Mouse (Mus musculus): ENCODE data around the gene Epm2aip1. TPM values are rescaled to one million over a fixed set of nuclear protein-coding genes. Genes with fewer than 3 reads are reported as not detected.

Gene Epm2aip1
- total and polyA plus RNA-seq, 3 experiments, result 9.3 to 12.2 (median 11.4) TPM

DNA sequence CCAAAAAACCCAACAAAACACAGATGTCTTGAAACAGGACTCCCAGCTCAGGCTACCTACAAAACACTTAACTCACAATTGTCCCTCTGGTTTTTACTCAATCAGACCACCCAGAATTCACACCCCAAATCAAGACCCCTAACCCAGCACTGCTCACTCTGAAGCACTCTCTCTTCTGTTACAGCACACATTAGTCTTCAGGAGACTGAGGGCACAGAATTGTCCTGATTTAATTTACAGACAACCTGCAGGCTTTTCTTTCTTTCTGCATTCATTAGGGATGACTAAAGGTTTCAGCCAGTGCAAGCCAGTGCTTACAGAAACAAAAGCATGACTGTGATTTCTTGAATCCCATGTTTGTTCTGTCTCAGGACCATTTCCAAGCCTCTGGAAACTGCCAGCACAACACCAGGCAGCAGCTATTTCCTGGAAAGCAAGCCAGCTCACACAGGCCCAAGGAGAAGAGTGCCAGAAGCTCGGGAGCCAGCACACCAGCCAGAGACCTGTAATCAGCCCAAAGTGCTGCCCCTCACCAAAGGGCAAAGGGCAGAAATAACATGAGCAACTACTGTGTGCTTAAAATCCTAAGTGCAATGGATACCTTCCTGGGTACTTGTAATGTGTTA lies 11.3 kb upstream of the Epm2aip1 start:
- Histone ChIP-seq H3K79me2 (replicated peaks; ENCODE audit: control insufficient read depth, extremely low read depth, insufficient read depth, poor library complexity, severe bottlenecking) (no peaks in the 10 kb centered on the region), H3K9ac (ENCODE audit: insufficient read depth, low read depth) (no peak overlapping the region), H3K27ac (ENCODE audit: insufficient read depth, low read depth) (no peak overlapping the region), H3K36me3 (replicated peaks in 1 of 2; ENCODE audit: control insufficient read depth in 1 of 2, insufficient read depth in 1 of 2, low read length in 1 of 2) (peaks cover 58 to 90% of the 10 kb centered on the region in 2 experiments), H3K4me2 (ENCODE audit: insufficient read depth, low read depth, poor library complexity, severe bottlenecking) (no peak overlapping the region), H3K9me3 (replicated peaks; ENCODE audit: low read length) (no peaks in the 10 kb centered on the region), H3K4me1 (ENCODE audit: control insufficient read depth in 1 of 2, insufficient read depth in 2 of 2) (no peaks in the 10 kb centered on the region), H3K4me3 (replicated peaks in 1 of 3; ENCODE audit: low read depth in 2 of 3, low read length in 2 of 3, poor library complexity in 1 of 3) (no peak overlapping the region), H3K27me3 (replicated peaks) (no peaks in the 10 kb centered on the region)
- in situ Hi-C loops (cut with MboI; ENCODE audit: low pct_ligation_motif_present, low pct_unique_long_range_greater_than_20kb, low sequenced_read_pairs), result no loop called here
- dilution Hi-C loops (cut with MboI; ENCODE audit: extremely low pct_ligation_motif_present, extremely low pct_unique_long_range_greater_than_20kb, low sequenced_read_pairs), result no loop called here
- TF ChIP-seq CHD2 (IDR thresholded peaks at IDR 0.05; ENCODE audit: low read length) (no peak), MAFK (IDR thresholded peaks at IDR 0.05; ENCODE audit: insufficient replicate concordance, low read length) (no peak), POLR2A (IDR thresholded peaks at IDR 0.05; ENCODE audit: low read depth, low read length) (no peak), ETS1 (conservative IDR thresholded peaks at IDR 0.05; ENCODE audit: low read depth, low read length) (no peak), SIN3A (IDR thresholded peaks at IDR 0.05; ENCODE audit: low read length) (no peak), HCFC1 (IDR thresholded peaks at IDR 0.05; ENCODE audit: low read depth, low read length) (no peak), CHD1 (IDR thresholded peaks at IDR 0.05; ENCODE audit: low read depth, low read length) (no peak), PAX5 (IDR thresholded peaks at IDR 0.05; ENCODE audit: low read length) (no peak), BHLHE40 (IDR thresholded peaks at IDR 0.05; ENCODE audit: low read depth, low read length) (no peak), ZNF384 (IDR thresholded peaks at IDR 0.05; ENCODE audit: low read depth, low read length) (no peak), TCF12 (IDR thresholded peaks at IDR 0.05; ENCODE audit: low read depth, low read length) (no peak)
- DNase-seq (ENCODE audit: extremely low read depth), result no peak

DNA sequence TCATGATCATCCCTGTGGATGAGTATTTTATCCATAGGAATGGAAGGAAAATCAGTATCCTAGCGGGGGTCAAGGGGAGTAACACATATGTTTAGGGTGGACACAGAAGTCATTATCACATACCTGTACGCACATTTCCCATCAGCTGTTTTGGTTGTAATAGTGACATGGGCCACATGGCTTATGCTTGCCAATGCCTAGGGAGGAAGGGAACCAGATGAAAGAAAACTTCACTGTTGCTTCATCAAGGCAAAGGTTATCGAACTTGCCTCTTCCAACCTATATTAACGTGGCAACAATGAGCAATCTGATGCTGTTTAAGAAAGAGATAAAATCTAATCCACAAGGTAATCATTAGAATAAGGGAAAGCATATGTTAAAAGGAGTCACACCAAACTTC lies 10.4 kb upstream of the Epm2aip1 start:
- Histone ChIP-seq H3K27me3 (replicated peaks) (no peaks in the 10 kb centered on the region), H3K36me3 (replicated peaks in 1 of 2; ENCODE audit: control insufficient read depth in 1 of 2, insufficient read depth in 1 of 2, low read length in 1 of 2) (peaks cover 59 to 91% of the 10 kb centered on the region in 2 experiments), H3K4me2 (ENCODE audit: insufficient read depth, low read depth, poor library complexity, severe bottlenecking) (no peak overlapping the region), H3K79me2 (replicated peaks; ENCODE audit: control insufficient read depth, extremely low read depth, insufficient read depth, poor library complexity, severe bottlenecking) (no peaks in the 10 kb centered on the region; the same call in none of the 2 replicates), H3K9ac (ENCODE audit: insufficient read depth, low read depth) (no peak overlapping the region), H3K4me1 (ENCODE audit: control insufficient read depth in 1 of 2, insufficient read depth in 2 of 2) (no peaks in the 10 kb centered on the region), H3K27ac (ENCODE audit: insufficient read depth, low read depth) (no peak overlapping the region), H3K4me3 (replicated peaks in 1 of 3; ENCODE audit: low read depth in 2 of 3, low read length in 2 of 3, poor library complexity in 1 of 3) (no peak overlapping the region), H3K9me3 (replicated peaks; ENCODE audit: low read length) (no peaks in the 10 kb centered on the region)
- in situ Hi-C loops (cut with MboI; ENCODE audit: low pct_ligation_motif_present, low pct_unique_long_range_greater_than_20kb, low sequenced_read_pairs) (no loop called here), dilution Hi-C loops (cut with MboI; ENCODE audit: extremely low pct_ligation_motif_present, extremely low pct_unique_long_range_greater_than_20kb, low sequenced_read_pairs) (no loop called here)
- no peak for DNase-seq (ENCODE audit: extremely low read depth)
- no peak for TF ChIP-seq ETS1 (conservative IDR thresholded peaks at IDR 0.05; ENCODE audit: low read depth, low read length)
- no peak for TF ChIP-seq RAD21 (IDR thresholded peaks at IDR 0.05; ENCODE audit: low read depth, low read length)
- no peak for TF ChIP-seq ELF1 (IDR thresholded peaks at IDR 0.05; ENCODE audit: low read depth, low read length)
- TF ChIP-seq MXI1 (IDR thresholded peaks at IDR 0.05; ENCODE audit: low read depth, low read length), result no peak
- no peak for TF ChIP-seq RCOR1 (conservative IDR thresholded peaks at IDR 0.05; ENCODE audit: low read depth, low read length)
- no peak for TF ChIP-seq CHD2 (IDR thresholded peaks at IDR 0.05; ENCODE audit: low read length)
- no peak for TF ChIP-seq GABPA (IDR thresholded peaks at IDR 0.05; ENCODE audit: insufficient replicate concordance, low read depth, low read length)
- no peak for TF ChIP-seq MAFK (IDR thresholded peaks at IDR 0.05; ENCODE audit: insufficient replicate concordance, low read length)
- TF ChIP-seq PAX5 (IDR thresholded peaks at IDR 0.05; ENCODE audit: low read length), result no peak
- no peak for TF ChIP-seq BHLHE40 (IDR thresholded peaks at IDR 0.05; ENCODE audit: low read depth, low read length)
